Mouse (Mus musculus): ENCODE measurements around the gene Hexb.

DNA sequence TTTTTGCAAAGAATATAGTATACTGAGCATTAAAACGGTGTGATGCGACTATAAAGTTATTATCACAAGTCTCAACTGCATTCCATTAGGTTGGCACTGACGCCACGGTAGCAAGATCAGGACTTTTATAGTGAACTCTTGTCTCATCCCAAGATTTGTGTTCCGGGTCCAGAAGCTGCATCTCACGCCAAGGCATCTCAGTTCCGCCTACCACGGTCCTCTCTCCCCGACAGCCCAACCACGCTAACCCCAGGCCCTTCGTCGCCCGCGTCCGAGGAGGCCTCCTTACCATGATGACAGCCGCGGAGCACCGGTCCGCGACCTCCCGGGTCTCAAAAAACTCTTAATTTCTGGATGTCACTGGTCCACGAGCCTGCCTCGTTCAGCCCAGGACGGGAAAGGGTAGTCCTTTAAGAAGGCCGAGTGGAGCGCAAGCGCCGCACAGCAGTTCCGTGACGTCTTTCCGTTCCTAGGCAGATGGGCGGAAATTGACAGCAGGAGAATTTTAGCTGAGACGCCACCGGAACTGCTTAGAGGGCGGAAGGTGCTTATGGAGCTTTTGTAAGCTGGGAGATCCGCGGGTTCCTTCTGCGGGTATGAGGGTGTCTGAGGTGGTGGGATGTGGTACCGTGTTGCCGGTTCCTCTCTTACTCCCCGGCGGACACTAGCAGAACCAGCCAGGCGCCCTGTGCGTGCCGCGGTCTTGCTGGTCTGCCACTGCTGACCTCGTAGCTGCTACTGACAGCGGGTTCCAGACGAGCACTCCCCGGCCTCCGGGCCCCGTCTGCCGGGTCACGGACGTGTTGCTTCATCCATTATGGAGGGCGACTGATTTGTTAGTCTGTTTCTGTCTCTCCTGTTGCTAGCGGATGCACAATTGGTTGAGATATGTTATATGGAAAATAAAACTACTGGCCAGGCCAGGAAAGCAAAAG is 60.4 kb downstream of the Hexb start, which contains the start of the genes Gfm2 and Nsa2:
- TF ChIP-seq CTCF (IDR thresholded peaks at IDR 0.05; ENCODE audit: borderline replicate concordance, insufficient read depth, low read depth, low read length) = no peak
- peak; percentile 78; the same call in 1 of the 2 replicates for TF ChIP-seq POLR2A (IDR thresholded peaks at IDR 0.05; ENCODE audit: borderline replicate concordance, insufficient read depth, low read length)

All from cerebellum, adult 2 months (tissue).